Mouse (Mus musculus) testis, adult 2 months (tissue): ENCODE results near the gene Srxn1.

Source experiments
- CTCF ChIP-seq: fragments of 200-500 bp; IDR thresholded peaks from 2 replicates; pipeline ENCODE4 v1.5.1; 2012; ENCODE audit warnings: low read depth, mild to moderate bottlenecking, inconsistent platforms, low read length, moderate library complexity; ENCODE audit not compliant: control insufficient read depth, insufficient read depth, insufficient replicate concordance
- POLR2A ChIP-seq: fragments of 200-500 bp; IDR thresholded peaks from 2 replicates; pipeline ENCODE4 v1.6.1; 2012; ENCODE audit warnings: low read depth, mild to moderate bottlenecking, inconsistent platforms, low read length, moderate library complexity; ENCODE audit not compliant: control insufficient read depth

GRCm38 (mm10) chr2:152097916-152098315 lies 7.4 kb upstream of the Srxn1 start:
- TF ChIP-seq POLR2A (no peak), CTCF (no peak)
